Mouse (Mus musculus) heart, adult 18-20 months (tissue): ENCODE results near the gene Gm21865. TPM values are rescaled to one million over a fixed set of nuclear protein-coding genes. Genes with fewer than 3 reads are reported as not detected.
"Not testable (repeated sequence)": the region's sequence is repeated elsewhere in the genome, so short reads cannot be mapped to it uniquely, and the experiment has no call there.

Source experiments
- DNase-seq, 2 experiments: peaks; one replicate each; pipeline ENCODE4 v3.0.0; 2021 to 2022; ENCODE audit warnings: mixed read lengths in 1 of 2
- long read RNA-seq, 2 experiments: library from polyadenylated mRNA; stranded (forward); transcript quantifications; one replicate each; pipeline ENCODE4 v2.0.0; 2021
- total RNA-seq, 2 experiments: library from RNA; stranded (reverse); gene quantifications; 2 replicates each; pipeline ENCODE4 v1.2.3; 2021

The Gm21865 gene
- total RNA-seq = not detected
- long read RNA-seq, experiment 1 = 0 reads
- long read RNA-seq, experiment 2 = 0 reads

GRCm38 (mm10) chrY:40316803-40317202 is at the start of gene Gm21865:
Gm21865 (minus strand) TSS chrY:40316903.
- not testable (repeated sequence) for DNase-seq

Other genes starting within 250 kb of the Gm21865 start
- gene Gm21882, start 64.6 kb upstream of the Gm21865 start, total RNA-seq = not detected